Comparison of ENCODE assay signal across 9 mouse cellular contexts in genomic region chr15:9134891-9135507, GRCm38 (mm10). TPM values are rescaled to one million over a fixed set of nuclear protein-coding genes. Genes with fewer than 3 reads are reported as not detected.
A peak's percentile ranks its signal among the peaks of the same experiment; 100 is the strongest.
DNase-seq lines count a peak whose midpoint lies in the region; ATAC-seq and TF ChIP-seq lines count a peak whose summit lies in the region.
"Had no signal": no experiment of that assay in that cellular context is flagged by ENCODE, and none has a peak within 500 bp of the region (broad histone marks: within the 10 kb centered on the region; RNA-seq: fewer than 3 reads in every experiment).

No protein-coding gene starts in this region.

- H3K4me3 ChIP-seq in neural tube, embryonic 11.5 days (ENCODE audit: low read depth, low read length): no peak overlapping the region
- no peak overlapping the region for H3K4me3 ChIP-seq in neural tube, embryonic 15.5 days (replicated peaks)
- H3K4me3 ChIP-seq in limb, embryonic 13.5 days: no peak overlapping the region
- no peak overlapping the region for H3K4me3 ChIP-seq in hindbrain, postnatal 0 days (ENCODE audit: low read length)
- H3K4me3 ChIP-seq: hindbrain, embryonic 12.5 days had no signal

- H3K9me3 ChIP-seq in neural tube, embryonic 11.5 days (ENCODE audit: control insufficient read depth, low read length): no peaks in the 10 kb centered on the region
- H3K9me3 ChIP-seq in neural tube, embryonic 15.5 days (replicated peaks): no peaks in the 10 kb centered on the region
- H3K9me3 ChIP-seq in limb, embryonic 13.5 days: no peaks in the 10 kb centered on the region; the same call in 1 of the 2 replicates
- no peaks in the 10 kb centered on the region for H3K9me3 ChIP-seq in hindbrain, postnatal 0 days (ENCODE audit: low read length)
- H3K9me3 ChIP-seq: hindbrain, embryonic 12.5 days had no signal

- H3K4me1 ChIP-seq in neural tube, embryonic 11.5 days (ENCODE audit: control insufficient read depth, insufficient read depth, low read length): peaks cover 8% of the 10 kb centered on the region; the same call in 1 of the 2 replicates
- H3K4me1 ChIP-seq in neural tube, embryonic 15.5 days: peaks cover 41% of the 10 kb centered on the region
- peaks cover 34% of the 10 kb centered on the region for H3K4me1 ChIP-seq in limb, embryonic 13.5 days
- peaks cover 3% of the 10 kb centered on the region; the same call in 1 of the 2 replicates for H3K4me1 ChIP-seq in hindbrain, postnatal 0 days (ENCODE audit: insufficient read depth, low read length)

- peak; percentile 26 for DNase-seq in neural tube, embryonic 11.5 days (ENCODE audit: low spot score)
- peak; percentile 53 for DNase-seq in gastrocnemius, postnatal 10 days
- no peak for DNase-seq in urinary bladder, adult 2 months (ENCODE audit: low spot score)
- no peak for DNase-seq in ovary, postnatal 36 days (ENCODE audit: low spot score)
- DNase-seq in hindbrain, postnatal 0 days (ENCODE audit: low spot score): no peak
- DNase-seq: adrenal gland, adult 2 months had no signal

- H3K27ac ChIP-seq in neural tube, embryonic 11.5 days (ENCODE audit: low read depth, low read length): no peak overlapping the region
- no peak overlapping the region for H3K27ac ChIP-seq in neural tube, embryonic 15.5 days (replicated peaks)
- peak overlapping the region; percentile 23; the same call in 1 of the 2 replicates for H3K27ac ChIP-seq in limb, embryonic 13.5 days
- H3K27ac ChIP-seq in hindbrain, postnatal 0 days: no peak overlapping the region
- H3K27ac ChIP-seq: hindbrain, embryonic 12.5 days had no signal

- WGBS in neural tube, embryonic 11.5 days: 71% methylated on average over 6 of the region's 6 CpGs
- 77% methylated on average over 6 of the region's 6 CpGs for WGBS in neural tube, embryonic 15.5 days
- 40% methylated on average over 6 of the region's 6 CpGs for WGBS in limb, embryonic 13.5 days
- whole genome bisulfite sequencing in hindbrain, postnatal 0 days: 73% methylated on average over 6 of the region's 6 CpGs

- peaks cover 12% of the 10 kb centered on the region for H3K36me3 ChIP-seq in neural tube, embryonic 11.5 days (ENCODE audit: control insufficient read depth, insufficient read depth, low read length)
- H3K36me3 ChIP-seq in neural tube, embryonic 15.5 days: peaks cover 21% of the 10 kb centered on the region
- peaks cover 68% of the 10 kb centered on the region for H3K36me3 ChIP-seq in limb, embryonic 13.5 days
- H3K36me3 ChIP-seq in hindbrain, postnatal 0 days (ENCODE audit: insufficient read depth, low read length): peaks cover 3% of the 10 kb centered on the region; the same call in 1 of the 2 replicates

- H3K27me3 ChIP-seq in neural tube, embryonic 11.5 days (ENCODE audit: control insufficient read depth, insufficient read depth, low read length): no peaks in the 10 kb centered on the region
- H3K27me3 ChIP-seq in neural tube, embryonic 15.5 days (replicated peaks): no peaks in the 10 kb centered on the region
- no peaks in the 10 kb centered on the region for H3K27me3 ChIP-seq in limb, embryonic 13.5 days
- no peaks in the 10 kb centered on the region for H3K27me3 ChIP-seq in hindbrain, postnatal 0 days (ENCODE audit: insufficient read depth, low read length)
- H3K27me3 ChIP-seq: hindbrain, embryonic 12.5 days had no signal

- no peak for ATAC-seq in neural tube, embryonic 11.5 days (ENCODE audit: insufficient read depth, low FRiP score, low TSS enrichment)
- ATAC-seq in neural tube, embryonic 15.5 days (ENCODE audit: low FRiP score): no peak
- peak; percentile 84 for ATAC-seq in limb, embryonic 13.5 days (ENCODE audit: low FRiP score, low read depth)
- no peak for ATAC-seq in hindbrain, postnatal 0 days

- TF ChIP-seq CTCF in hindbrain, postnatal 0 days (IDR thresholded peaks at IDR 0.05; ENCODE audit: low read depth): no peak

- H3K9ac ChIP-seq in neural tube, embryonic 11.5 days (ENCODE audit: low read length): no peak overlapping the region
- H3K9ac ChIP-seq in neural tube, embryonic 15.5 days (replicated peaks): no peak overlapping the region
- H3K9ac ChIP-seq in limb, embryonic 13.5 days: 0 out of 2 replicates have a peak overlapping the region, but pooled peaks have one; percentile 8
- no peak overlapping the region for H3K9ac ChIP-seq in hindbrain, postnatal 0 days (replicated peaks; ENCODE audit: low read length)
- H3K9ac ChIP-seq: hindbrain, embryonic 12.5 days had no signal

- no peak overlapping the region for H3K4me2 ChIP-seq in neural tube, embryonic 11.5 days (ENCODE audit: low read depth)
- H3K4me2 ChIP-seq in neural tube, embryonic 15.5 days: no peak overlapping the region
- no peak overlapping the region for H3K4me2 ChIP-seq in limb, embryonic 13.5 days (replicated peaks)
- H3K4me2 ChIP-seq in hindbrain, postnatal 0 days (ENCODE audit: low read depth, low read length): no peak overlapping the region
- H3K4me2 ChIP-seq: hindbrain, embryonic 12.5 days had no signal

RNA-seq across cellular contexts. Expression of gene Lmbrd2, which starts 5.4 kb away (rescaled TPM):
- polyA plus RNA-seq in neural tube, embryonic 11.5 days (2014; fragmentation: Nextera tagmentation; extraction: Ambion mirVana): 3.9 and 4.7 TPM in 2 replicates
- polyA plus RNA-seq in neural tube, embryonic 15.5 days (2015; fragmentation: Nextera tagmentation; extraction: Ambion mirVana): 3.4 and 4.6 TPM in 2 replicates
- 10 to 100 TPM; 16.6 to 16.7 TPM for total RNA-seq in gastrocnemius, postnatal 10 days (2021)
- 2.5 and 2.8 TPM in 2 replicates for polyA plus RNA-seq in limb, embryonic 13.5 days (2015; fragmentation: Nextera tagmentation; extraction: Ambion mirVana)
- polyA plus RNA-seq in urinary bladder, adult 2 months (2012; rRNA removed): 9.3 and 9.5 TPM in 2 replicates
- 22.0 and 26.6 TPM in 2 replicates for total RNA-seq in hindbrain, postnatal 0 days (2014; rRNA removed)
- polyA plus RNA-seq in hindbrain, postnatal 0 days (2015; fragmentation: Nextera tagmentation; extraction: Ambion mirVana): 4.0 and 4.2 TPM in 2 replicates

RNA-seq across cellular contexts. Expression of gene Skp2, which starts 20.2 kb away (rescaled TPM):
- 105 and 113 TPM in 2 replicates for polyA plus RNA-seq in neural tube, embryonic 11.5 days (2014; fragmentation: Nextera tagmentation; extraction: Ambion mirVana)
- 17.2 and 23.8 TPM in 2 replicates for polyA plus RNA-seq in neural tube, embryonic 15.5 days (2015; fragmentation: Nextera tagmentation; extraction: Ambion mirVana)
- total RNA-seq in gastrocnemius, postnatal 10 days (2021): 1 to 10 TPM; 5.5 to 8.5 TPM
- 99.9 and 107 TPM in 2 replicates for polyA plus RNA-seq in limb, embryonic 13.5 days (2015; fragmentation: Nextera tagmentation; extraction: Ambion mirVana)
- polyA plus RNA-seq in urinary bladder, adult 2 months (2012; rRNA removed): 1.5 and 2.0 TPM in 2 replicates
- 10.8 and 16.1 TPM in 2 replicates for total RNA-seq in hindbrain, postnatal 0 days (2014; rRNA removed)
- polyA plus RNA-seq in hindbrain, postnatal 0 days (2015; fragmentation: Nextera tagmentation; extraction: Ambion mirVana): 9.3 and 12.2 TPM in 2 replicates

Comparison
In these comparisons a context has a peak if more than half of its experiments do, and no peak if none do; other contexts are left out.
1. DNase-seq: peak in neural tube, embryonic 11.5 days (single experiment) and gastrocnemius, postnatal 10 days (single experiment); none in urinary bladder, adult 2 months (single experiment), ovary, postnatal 36 days (single experiment) and hindbrain, postnatal 0 days (single experiment).